Mouse (Mus musculus): ENCODE data around the gene 2010111I01Rik.

2010111I01Rik gene

DNA sequence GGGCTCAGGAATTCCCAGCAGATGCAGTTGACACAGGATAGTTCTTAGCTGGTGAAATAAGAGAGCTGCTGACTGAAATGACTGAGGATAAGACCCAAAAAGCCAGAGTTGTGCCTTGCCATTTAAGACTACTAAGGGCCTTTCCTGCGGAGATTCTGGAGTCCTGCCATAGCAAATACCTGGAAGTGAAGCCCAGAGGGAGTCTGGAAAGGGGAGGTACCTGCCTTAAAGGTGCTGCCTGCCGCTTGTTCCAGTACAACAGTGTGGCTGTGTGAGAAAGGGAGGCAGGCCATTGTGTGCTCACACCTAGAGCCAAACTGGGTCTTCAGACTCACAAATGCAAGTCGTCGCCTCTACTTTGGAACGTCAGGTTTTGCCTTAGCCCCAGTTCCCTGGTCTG is 305.5 kb downstream of the 2010111I01Rik start:
- no peak for DNase-seq

DNA sequence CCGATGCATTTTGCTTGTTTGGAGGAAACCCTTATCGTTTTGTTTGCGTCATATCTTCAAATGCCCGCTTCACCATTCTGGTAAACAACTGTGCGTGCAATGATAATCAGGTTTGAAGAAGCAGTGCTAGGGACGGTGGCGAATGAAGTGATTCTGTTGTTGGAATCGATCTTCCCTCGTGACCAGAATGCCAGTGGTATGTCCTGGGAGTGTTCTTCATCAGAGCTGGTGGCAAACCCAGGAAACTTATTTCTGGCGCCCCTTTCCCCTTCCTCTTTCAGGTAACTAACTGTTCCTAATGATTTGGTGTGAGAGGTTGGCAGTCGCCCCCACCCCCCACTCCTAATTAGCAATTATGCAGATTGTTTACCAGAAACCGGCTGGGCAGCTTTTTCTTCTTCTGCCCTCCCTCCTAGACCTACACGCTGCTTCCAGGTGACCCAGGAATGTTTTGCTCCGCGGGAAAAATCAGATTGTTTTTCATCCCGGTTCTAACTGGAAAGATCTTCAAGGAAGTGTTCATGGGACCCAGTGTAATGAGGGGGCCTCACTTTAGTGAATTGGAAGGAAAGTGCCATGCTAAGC is 307.4 kb downstream of the 2010111I01Rik start:
- DNase-seq: no peak

DNA sequence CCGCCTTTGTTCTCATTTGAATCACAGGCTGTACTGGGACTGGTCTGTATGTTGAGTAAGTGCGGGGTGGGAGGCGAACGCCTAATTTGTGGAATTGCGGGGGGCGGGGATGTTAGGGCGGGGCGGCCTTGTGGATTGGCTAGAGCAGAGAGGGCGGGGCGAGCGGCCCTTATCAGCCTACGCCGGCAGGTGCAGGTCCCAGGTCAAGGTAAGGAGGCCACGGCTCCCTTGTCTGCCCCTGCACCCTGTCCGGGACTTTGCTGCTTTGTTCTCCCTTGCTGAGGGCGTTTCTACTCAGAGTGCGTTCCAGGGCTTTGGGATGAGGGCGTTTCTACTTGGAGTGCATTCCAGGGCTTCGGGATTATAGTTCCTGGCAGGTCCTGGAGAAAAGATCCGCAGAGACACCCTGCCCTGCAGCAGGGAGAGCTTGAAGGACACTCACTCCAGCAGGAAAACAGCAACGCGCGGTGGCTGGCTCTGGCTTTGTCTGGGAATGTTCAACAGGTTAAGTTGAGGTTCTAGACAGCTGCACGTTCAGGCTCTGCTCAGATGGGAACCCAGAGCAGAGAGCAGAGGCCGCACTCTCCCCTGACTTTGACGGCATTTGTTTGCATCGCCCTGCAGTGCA is 308.0 kb downstream of the 2010111I01Rik start:
- DNase-seq: no peak

DNA sequence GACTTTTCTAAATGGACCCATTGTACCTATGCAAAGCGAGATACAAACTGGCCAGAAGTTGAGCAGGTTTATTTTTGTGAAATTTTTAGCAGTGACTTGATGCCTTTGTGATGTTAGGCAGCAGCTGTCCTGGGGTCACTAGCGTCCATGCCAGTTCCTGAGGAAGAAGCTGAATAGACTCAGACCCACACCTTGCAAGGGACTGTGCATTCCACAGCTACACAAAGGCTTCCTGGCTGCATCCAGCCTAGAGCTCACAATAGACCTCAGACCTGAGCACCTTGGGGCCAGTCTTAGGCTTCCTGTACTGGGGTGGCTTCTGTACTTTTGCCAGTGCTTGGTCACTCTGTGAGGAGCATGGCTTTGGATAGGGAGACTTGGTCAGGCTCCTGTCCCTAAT is 309.2 kb downstream of the 2010111I01Rik start:
- no peak for DNase-seq

DNA sequence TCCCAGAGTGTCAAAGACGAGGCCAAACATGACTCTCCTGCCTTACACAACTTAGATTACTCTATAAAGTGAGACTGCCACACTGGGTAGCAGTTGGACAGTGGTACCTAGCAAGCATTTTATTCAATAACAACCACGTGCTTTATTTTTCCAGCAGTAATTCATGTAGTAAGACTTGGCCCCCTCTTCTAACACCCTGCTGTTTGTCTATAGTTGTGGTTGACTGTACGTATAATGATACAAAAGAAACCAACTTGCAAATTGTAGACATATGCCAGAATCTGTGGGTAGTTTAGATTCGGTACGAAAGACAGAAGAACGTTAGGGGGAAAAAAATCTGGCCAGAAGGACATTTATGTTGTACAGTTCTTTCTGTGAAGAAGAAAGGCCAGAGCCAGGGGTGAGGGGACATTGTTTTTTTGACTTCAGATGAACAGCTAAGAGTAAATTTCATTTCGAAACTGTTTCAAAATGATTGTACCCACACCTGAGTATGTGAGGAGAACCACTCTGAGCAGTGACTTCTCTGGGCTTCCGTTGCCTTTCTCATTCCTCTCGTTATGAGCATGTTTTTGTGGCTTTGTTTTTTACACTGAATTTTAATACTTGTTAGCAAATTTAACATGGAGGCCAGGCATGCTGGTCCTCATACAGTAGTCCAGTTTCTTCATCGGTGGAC is 309.9 kb downstream of the 2010111I01Rik start:
- no peak for DNase-seq

DNA sequence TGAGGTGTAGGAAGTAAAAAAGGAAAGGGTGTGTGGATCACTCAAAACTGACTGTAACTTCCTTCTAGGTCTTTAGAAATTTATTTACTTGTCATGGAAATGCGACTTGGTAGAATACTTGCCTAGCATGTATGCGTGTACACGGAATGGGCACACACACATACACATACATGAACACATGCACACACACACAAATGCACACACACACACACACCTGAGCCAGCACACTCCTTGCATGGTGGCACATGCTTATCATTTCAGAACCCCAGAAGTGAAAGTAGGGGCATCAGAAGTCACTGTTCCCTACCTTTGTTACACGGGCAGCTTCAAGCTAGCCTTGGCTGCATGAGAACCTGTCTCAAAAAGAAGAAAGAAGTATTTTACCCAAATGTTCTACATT is 311.7 kb downstream of the 2010111I01Rik start:
- DNase-seq: no peak

DNA sequence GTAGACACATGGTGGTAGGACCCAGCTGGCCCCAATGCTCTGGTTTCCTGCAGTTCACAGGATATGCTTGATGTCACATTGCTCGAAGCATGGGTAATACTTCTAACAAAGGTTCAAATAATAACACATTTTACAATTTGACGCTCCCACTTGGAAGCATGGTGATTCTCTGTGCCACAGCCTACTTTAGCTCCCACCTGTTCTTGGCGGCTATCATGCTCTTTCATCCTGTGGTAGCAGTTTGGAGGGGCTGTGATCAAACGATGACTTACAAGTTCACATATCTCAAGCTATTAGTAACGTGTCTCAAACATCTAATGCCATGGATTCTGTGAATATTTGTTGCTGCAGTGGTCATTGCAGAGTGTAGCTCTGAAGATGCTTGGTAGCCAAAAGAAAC is 312.6 kb downstream of the 2010111I01Rik start:
- no peak for DNase-seq

DNA sequence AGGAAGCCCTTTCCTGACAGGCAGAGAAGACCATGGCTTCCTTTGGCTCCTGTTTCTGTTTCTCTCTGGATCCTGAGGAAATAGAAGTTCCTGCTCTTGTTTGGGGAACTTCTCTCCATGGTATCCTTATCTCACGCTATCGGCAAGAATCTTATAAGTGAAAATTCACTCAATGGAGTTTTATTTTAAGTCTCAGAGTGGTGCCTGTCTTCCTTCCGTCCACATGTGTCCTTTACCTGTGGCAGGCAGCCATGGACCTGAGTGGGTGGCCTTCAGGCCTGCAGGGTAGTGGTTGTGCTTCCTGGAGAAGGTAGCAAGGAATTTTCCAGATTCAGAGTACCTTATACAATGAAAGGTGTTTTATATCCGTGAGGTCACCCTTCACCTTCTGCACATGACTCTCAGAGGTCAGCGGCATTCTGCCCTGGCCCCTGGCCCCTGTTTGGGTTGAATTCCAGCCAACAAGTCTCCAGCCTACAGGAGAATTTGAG is 313.5 kb downstream of the 2010111I01Rik start:
- DNase-seq: no peak

DNA sequence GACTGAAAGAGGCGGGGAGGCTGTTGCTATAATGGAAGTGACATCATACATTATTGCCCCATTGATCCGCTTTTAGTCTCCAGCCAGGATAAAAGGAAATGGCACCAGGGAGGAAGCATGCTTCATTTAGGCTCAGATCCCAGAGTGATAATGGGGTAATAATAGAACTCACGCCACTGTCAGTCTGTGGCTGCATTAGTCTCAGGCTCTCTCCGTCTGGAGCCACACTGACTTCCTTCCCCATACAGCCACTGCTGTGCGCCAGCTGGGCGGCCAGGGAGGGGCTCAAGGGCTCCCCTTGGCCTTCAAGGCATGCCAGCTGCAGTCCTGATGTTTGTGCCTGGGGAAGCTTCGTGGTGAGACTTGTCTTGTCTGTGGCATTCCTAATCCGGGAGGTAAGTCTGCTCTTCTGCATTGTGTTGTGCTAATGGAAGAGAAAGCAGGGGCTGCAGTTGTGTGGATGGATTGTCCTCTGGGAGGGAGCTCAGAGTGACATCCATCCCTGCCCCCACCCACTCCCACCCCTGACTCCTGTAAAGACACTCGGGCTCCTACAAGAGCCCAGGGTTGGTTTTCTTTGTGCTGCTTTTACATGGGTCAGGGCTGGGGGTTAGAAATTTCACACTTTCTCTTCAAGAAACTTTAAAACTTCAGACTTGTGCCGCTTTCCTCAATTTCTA is 314.2 kb downstream of the 2010111I01Rik start:
- peak; percentile 55 for DNase-seq

DNA sequence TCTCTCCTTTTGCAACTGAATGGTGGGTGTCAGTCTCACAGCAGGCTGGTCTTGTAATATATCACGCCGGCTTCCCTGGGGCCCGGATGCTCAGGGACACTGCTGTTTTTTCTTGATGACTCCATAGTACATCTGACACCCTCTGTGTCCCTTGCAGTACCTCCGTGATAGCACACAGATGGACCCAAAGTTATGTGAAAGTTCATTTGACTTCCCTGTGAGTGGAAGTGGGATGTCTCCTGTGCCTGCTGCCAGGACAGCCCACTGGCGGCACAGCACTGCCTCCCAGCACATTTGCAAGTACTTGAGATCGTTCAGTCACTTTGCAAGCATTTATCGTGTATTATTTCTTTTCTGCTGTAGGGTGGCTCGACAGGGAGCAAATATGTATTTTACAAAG is 315.1 kb downstream of the 2010111I01Rik start:
- DNase-seq: no peak

DNA sequence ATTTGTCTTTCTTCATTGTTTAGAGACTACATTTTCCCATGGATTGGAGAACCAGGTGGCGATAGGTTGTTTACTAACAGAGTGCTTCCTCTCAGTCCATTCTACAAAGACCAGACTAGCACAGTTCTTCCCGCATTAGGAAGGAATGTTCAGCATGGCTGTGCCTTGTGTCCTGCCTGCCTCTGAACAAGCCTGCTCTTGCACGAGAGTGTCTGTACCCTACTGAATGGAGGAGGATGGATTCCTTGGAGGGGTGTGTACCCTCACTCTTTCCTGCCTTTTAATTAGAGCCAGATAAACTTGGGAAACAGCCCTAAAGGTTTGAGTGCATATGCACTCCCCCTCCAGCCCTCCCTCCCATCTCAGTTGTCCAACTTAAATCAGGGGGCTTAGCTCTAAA is 315.7 kb downstream of the 2010111I01Rik start:
- DNase-seq: no peak

DNA sequence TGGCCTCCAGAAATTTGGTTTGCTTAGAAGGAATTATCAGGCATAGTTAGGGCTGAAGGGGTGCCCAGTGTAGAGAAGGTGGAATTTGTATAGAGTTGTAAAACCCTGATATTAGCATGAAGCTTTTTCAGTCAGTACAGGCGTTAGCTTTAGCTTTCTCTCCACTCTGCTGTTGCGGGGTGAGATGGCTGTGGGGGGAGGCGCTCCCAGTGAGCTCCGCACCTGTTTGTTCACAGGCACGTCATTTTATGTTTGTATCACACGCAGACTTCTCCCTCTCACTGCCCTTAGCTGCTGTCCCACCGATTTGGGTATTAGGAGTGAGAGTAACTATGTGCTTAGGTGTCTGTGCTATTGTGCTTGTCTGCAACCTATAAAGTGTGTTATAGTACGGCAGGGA is 316.5 kb downstream of the 2010111I01Rik start:
- peak; percentile 67 for DNase-seq

DNA sequence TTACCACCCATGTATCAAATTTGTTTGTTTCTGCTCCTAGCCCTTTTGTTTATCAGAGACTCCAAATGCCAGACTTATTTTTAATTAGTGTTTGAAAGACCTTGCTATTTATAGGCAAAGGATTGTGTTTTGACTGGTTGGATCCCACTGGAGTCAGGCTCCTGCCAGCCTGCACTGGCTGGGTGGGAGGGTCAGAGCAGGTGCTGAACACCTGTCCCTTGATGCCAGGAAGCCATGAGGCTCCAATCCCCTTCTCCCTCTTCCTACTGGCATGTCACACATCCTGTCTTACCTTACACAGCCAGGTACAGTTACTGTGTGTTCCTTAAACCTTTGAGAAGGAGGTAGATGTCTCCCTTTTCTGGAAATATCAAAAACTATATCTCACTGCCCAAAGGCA is 318.5 kb downstream of the 2010111I01Rik start:
- peak; percentile 51 for DNase-seq

DNA sequence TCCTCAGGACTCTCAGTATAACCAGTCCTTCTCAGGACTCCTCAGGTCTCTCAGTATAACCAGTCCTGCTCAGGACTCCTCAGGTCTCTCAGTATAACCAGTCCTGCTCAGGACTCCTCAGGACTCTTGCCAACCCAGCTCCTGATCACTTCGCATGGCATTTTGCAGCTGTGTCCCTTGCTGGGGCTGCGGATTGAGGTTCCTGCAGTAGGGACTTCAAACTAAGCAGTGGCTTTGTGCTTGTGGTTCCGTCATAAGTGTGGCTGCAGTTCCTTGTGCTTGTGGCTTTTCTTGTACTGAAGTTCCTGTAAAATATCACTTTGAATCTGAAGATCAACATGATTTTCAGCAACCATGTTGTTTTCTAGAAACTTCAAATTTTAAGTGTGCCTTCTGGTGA is 320.1 kb downstream of the 2010111I01Rik start:
- no peak for DNase-seq

DNA sequence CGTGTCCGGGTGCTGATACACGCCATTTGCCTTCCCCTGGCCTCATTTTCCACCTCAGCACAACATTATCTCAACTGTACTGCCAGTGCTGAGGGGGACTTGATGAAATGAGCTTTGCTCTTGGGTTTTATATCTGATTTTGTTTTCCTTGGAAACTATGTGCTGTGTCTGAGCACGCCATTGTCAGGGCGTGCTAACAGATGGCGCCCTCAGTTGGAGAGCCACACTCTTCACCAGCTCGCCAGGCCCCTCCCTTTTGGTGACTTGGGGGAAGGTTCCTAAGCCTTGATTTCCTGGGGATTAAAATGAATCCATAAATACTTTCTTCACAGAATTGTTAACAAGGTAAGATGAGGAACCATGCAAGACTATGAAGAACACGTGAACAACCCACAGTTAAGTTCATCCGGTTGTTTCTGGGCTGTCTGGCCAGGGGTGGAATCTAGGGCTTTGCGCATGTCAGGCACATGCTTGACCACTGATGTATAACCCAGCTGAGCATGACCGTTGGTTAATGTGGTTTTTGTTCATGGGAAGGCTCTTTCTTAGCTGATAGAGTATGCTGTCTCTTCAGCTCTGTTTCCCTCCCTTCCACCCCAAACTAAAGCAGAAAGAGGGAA is 321.9 kb downstream of the 2010111I01Rik start:
- no peak for DNase-seq

DNA sequence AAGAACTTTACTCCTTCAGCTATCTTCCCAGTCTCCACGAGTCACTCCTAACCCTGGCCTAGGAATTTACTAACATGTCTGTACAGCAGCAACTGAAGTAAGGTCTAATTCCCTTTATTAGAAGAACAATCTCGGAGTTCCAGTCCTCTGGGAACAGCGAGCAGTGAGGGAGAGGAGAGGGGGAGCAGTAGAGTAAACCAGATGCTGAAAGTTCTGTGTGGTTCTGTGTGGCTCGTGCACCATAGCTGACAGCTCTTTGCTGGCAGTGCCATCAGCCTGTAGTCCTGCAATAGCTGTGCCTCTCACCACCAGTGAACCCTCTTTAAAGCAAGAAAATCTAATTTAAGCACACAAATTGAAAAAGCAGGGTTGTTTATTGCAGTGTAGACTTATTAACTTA is 324.5 kb downstream of the 2010111I01Rik start:
- no peak for DNase-seq

DNA sequence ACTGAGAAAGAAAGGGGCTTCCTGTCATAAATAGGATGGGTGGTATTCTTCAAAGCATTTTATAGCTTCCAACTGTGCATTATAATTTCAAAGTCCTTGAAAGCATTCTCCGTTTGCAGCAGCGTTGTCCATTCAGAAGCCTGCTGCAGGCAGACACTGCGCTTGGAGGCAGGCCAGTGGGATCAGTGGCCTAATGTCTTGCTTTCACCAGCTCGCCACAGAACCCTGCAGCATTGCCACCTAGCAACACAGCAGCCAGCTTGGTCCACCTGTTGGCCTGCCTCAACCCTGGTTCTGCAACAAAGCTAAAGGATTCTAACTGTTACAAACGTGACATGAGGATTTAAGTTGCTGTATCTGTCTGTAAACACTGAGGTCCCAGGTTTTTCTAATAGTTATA is 325.0 kb downstream of the 2010111I01Rik start:
- no peak for DNase-seq

DNA sequence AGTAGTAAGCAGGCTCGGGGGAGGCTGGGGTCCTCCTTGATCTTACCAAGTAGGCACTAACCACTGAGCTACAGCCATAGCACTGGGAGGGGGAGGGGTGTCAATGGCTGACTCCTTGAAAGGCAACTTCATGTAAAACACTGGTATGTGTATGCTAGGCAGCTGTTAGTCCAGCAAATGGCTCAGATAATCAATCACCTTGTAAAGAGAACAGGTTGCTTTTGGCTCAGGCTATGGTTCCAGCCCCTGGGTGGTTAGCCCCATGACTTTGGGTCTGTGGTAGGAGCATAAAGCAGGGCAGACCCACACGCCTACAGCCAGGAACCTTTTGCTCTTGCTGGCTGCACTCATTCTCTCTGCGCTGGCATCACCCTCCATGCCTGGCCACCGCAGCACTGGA is 325.4 kb downstream of the 2010111I01Rik start:
- no peak for DNase-seq

DNA sequence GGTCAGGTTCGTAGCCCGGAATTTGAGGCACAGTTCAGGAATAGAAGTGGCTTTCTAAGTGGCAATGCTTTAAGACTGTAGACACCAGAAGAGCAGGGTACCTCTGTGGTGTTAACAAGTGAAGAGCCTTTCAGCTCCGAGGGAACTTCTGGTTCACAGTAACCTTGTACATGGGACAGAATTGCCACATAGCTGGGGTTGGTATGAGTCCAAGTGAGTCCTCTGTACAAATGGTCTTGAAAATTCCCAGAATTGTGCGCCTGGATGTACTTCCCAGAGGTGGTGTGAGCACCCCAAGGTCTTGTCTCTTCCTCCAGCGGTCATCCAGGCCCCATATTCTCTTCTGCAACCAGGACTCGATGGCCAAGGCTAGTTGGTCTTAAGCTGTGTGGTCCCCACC is 326.3 kb downstream of the 2010111I01Rik start:
- DNase-seq: no peak

DNA sequence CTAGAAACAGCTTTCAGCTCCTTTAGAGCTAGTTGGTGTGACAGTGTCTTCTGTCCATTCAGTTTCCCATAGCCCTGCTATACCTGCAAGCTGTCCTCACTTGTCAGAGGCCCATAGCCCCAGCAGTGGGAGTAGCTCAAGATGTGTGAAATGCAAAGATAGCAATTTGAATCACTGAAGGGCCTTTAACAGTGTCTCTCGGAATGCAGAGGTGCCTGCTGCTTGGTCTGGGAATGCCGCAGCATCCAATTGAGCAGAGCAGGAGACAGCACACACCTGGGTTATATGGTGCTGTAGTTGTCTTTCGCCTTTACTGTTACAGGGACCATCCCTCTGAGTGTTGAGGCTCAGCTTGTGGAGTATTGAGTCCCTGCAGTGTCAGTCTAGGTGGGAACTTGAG is 329.0 kb downstream of the 2010111I01Rik start:
- DNase-seq: no peak

DNA sequence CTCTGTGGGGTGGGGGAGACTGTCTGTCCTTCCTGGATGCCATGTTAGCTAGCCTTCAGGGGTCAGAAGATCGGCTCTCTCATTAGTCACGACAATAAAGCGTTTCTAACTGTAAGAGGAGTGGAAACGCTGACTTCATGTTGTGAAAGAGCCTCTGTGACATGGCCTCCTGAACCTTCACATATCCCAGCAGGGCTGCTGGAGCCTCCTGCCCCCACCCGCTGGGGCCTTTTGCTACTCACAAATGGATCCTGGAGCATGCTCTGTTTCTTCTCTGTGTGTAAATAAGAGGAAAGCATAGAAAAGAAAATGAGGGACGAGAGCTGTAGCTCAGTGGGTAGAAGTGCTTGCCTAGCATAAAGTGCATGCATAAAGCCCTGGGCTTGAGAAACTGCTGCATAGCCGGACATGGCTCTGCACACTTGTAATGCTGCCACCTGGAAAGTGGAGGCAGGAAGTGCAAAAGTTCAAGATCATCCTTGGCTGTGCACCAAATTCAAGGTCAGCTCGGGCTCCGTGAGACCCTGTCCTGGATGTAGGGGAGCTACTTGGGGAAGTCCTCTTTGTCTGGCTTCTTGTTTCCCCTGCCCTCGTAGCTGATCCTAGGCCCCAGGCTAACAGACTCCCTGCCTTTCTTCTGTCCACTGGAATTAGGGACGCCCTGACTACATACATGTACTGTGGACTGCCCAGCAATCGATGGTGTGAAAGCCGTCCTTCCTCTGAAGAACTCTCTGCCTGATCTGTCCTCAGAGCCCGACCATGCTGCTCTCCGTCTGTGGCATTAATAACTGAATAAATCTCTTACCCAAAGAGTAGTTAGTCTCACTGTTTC is 329.9 kb downstream of the 2010111I01Rik start:
- DNase-seq: no peak

DNA sequence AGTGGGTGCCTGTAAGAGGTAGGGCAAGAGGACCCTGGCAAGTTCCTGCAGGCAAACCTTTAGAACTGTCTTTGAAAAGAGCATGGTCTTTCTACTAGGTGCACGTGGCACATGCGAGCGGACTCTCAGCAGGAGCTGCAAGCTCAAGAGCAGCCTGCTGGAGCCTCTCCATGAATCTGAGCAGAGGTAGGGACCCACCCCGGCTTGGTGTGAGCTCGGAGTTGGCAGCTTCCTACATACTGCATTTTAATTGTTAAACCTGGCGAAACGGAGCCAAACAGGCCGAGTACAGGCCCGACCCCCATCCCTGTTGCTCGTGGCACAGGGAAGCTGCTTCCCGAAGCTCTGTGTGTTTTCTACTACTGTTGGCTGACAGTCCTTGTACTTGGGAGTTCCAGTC is 331.6 kb downstream of the 2010111I01Rik start:
- DNase-seq: no peak
